Mouse (Mus musculus) urinary bladder, postnatal 14 days (tissue): ENCODE data around the gene Tnfrsf8.
A peak's percentile ranks its signal among the peaks of the same experiment; 100 is the strongest.
"Not testable (repeated sequence)": the region's sequence is repeated elsewhere in the genome, so short reads cannot be mapped to it uniquely, and the experiment has no call there.

ENCODE experiments used
- DNase-seq: peaks from one replicate; pipeline ENCODE4 v3.0.0; 2021; ENCODE audit warnings: low spot score

Tnfrsf8 gene

GRCm38 (mm10) chr4:145306422-145306821, 8.5 kb downstream of the Tnfrsf8 start:
- DNase-seq: no peak

GRCm38 (mm10) chr4:145305661-145306362, 9.2 kb downstream of the Tnfrsf8 start:
- DNase-seq: not testable (repeated sequence)

GRCm38 (mm10) chr4:145304109-145304508, 10.9 kb downstream of the Tnfrsf8 start:
- no peak for DNase-seq

GRCm38 (mm10) chr4:145302106-145302505, 12.9 kb downstream of the Tnfrsf8 start:
- no peak for DNase-seq

- DNase-seq: no peak
Observed at GRCm38 (mm10) chr4:145300210-145300927, 14.6 kb downstream of the Tnfrsf8 start.

GRCm38 (mm10) chr4:145299355-145299754, 15.6 kb downstream of the Tnfrsf8 start:
- no peak for DNase-seq

- no peak for DNase-seq
Observed at GRCm38 (mm10) chr4:145298846-145299245, 16.1 kb downstream of the Tnfrsf8 start.

- peak; percentile 70 for DNase-seq
Observed at GRCm38 (mm10) chr4:145295589-145296300, 19.2 kb downstream of the Tnfrsf8 start.

- DNase-seq: no peak
Observed at GRCm38 (mm10) chr4:145294588-145294987, 20.4 kb downstream of the Tnfrsf8 start.

GRCm38 (mm10) chr4:145286369-145287120, 28.4 kb downstream of the Tnfrsf8 start:
- peak; percentile 72 for DNase-seq

- DNase-seq: no peak
Observed at GRCm38 (mm10) chr4:145284675-145285074, 30.3 kb downstream of the Tnfrsf8 start.

GRCm38 (mm10) chr4:145283441-145283840, 31.5 kb downstream of the Tnfrsf8 start:
- no peak for DNase-seq

GRCm38 (mm10) chr4:145280966-145281365, 34.0 kb downstream of the Tnfrsf8 start:
- peak; percentile 48 for DNase-seq

- no peak for DNase-seq
Observed at GRCm38 (mm10) chr4:145278724-145279370, 36.1 kb downstream of the Tnfrsf8 start.

GRCm38 (mm10) chr4:145278231-145278630, 36.7 kb downstream of the Tnfrsf8 start:
- no peak for DNase-seq

- DNase-seq: no peak
Observed at GRCm38 (mm10) chr4:145276368-145277249, 38.4 kb downstream of the Tnfrsf8 start.

- no peak for DNase-seq
Observed at GRCm38 (mm10) chr4:145274887-145275286, 40.1 kb downstream of the Tnfrsf8 start.

GRCm38 (mm10) chr4:145273923-145274322, 41.0 kb downstream of the Tnfrsf8 start:
- no peak for DNase-seq

- DNase-seq: peak; percentile 62
Observed at GRCm38 (mm10) chr4:145272763-145273162, 42.2 kb downstream of the Tnfrsf8 start.

- DNase-seq: no peak
Observed at GRCm38 (mm10) chr4:145271634-145272033, 43.3 kb downstream of the Tnfrsf8 start.

GRCm38 (mm10) chr4:145270136-145270535, 44.8 kb downstream of the Tnfrsf8 start:
- DNase-seq: no peak
